Mouse (Mus musculus) liver, embryonic 14.5 days (tissue): Measurements from ENCODE around the gene Rad51b. TPM values are rescaled to one million over a fixed set of nuclear protein-coding genes. Genes with fewer than 3 reads are reported as not detected.

Experiments used
- ATAC-seq: fragments of 200-750 bp; cut with Nextera tagmentation; 2 replicates; pipeline ENCODE4 v1.8.0; 2017; ENCODE audit warnings: moderate number of reproducible peaks, mild to moderate bottlenecking, moderate library complexity; ENCODE audit not compliant: insufficient read depth
- DNase-seq, 3 experiments: peaks; one replicate each; pipeline ENCODE4 v3.0.0-alpha.2; 2012 to 2013; ENCODE audit warnings: low read depth in 3 of 3, low spot score in 3 of 3
- H3K27ac ChIP-seq: fragments of 300-500 bp; sonication (generic); 2 replicates; pipeline ENCODE4 v1.5.1; 2014; ENCODE audit warnings: moderate library complexity, mild to moderate bottlenecking, control low read depth, inconsistent platforms
- H3K27me3 ChIP-seq: fragments of 300-500 bp; sonication (generic); 2 replicates; pipeline ENCODE4 v1.6.1; 2014; ENCODE audit warnings: mild to moderate bottlenecking, low read length, moderate library complexity; ENCODE audit not compliant: control insufficient read depth, insufficient read depth
- H3K36me3 ChIP-seq: fragments of 300-500 bp; sonication (generic); replicated peaks from 2 replicates; pipeline ENCODE4 v1.6.1; 2014; ENCODE audit warnings: low read depth; ENCODE audit not compliant: control insufficient read depth, insufficient read depth
- H3K4me1 ChIP-seq, 2 experiments: fragments of 200-500 bp in 1 of 2; fragments of 300-500 bp in 1 of 2; sonication (generic) in 1 of 2; replicated peaks; 2 replicates each; pipeline ENCODE4 v1.6.1; 2012 to 2014; ENCODE audit warnings: antibody characterized with exemption in 1 of 2, inconsistent platforms in 1 of 2, low read length in 1 of 2; ENCODE audit not compliant: control insufficient read depth in 2 of 2, insufficient read depth in 2 of 2
- H3K4me2 ChIP-seq: fragments of 300-500 bp; sonication (generic); 2 replicates; pipeline ENCODE4 v1.6.1; 2014; ENCODE audit warnings: low read depth, mild to moderate bottlenecking, control low read depth, moderate library complexity
- H3K4me3 ChIP-seq, 2 experiments: fragments of 200-500 bp in 1 of 2; fragments of 300-500 bp in 1 of 2; sonication (generic) in 1 of 2; 2 replicates each; pipeline ENCODE4 v1.5.1; 2012 to 2014; ENCODE audit warnings: low read depth in 2 of 2, low read length in 2 of 2, mild to moderate bottlenecking in 2 of 2, control low read depth in 1 of 2, inconsistent platforms in 1 of 2, moderate library complexity in 1 of 2; ENCODE audit not compliant: insufficient read depth in 1 of 2
- H3K9ac ChIP-seq: fragments of 300-500 bp; sonication (generic); replicated peaks from 2 replicates; pipeline ENCODE4 v1.6.1; 2014; ENCODE audit warnings: mild to moderate bottlenecking, control low read depth, moderate library complexity
- H3K9me3 ChIP-seq: fragments of 300-500 bp; sonication (generic); 2 replicates; pipeline ENCODE4 v1.6.1; 2016; ENCODE audit warnings: low read length, mixed read lengths; ENCODE audit not compliant: control insufficient read depth
- CTCF ChIP-seq: IDR thresholded peaks from 2 replicates; pipeline ENCODE4 v1.5.1; 2016; ENCODE audit warnings: antibody characterized with exemption, low read depth, control low read depth
- EP300 ChIP-seq: IDR thresholded peaks from 2 replicates; pipeline ENCODE4 v1.6.1; 2016; ENCODE audit warnings: antibody characterized with exemption, low read depth
- WGBS: fragments of 180-500 bp; shearing (Covaris S2); extraction: QIAGEN DNeasy Blood & Tissue Kit; methylation state at CpG from one replicate; pipeline ENCODE4 v1.1.7; 2014; ENCODE audit not compliant: insufficient replicate concordance; 5-methylcytosine and 5-hydroxymethylcytosine counted together
- polyA plus RNA-seq, 2 experiments: library from polyadenylated mRNA; depleted of rRNA in 1 of 2; stranded (reverse) in 1 of 2; unstranded in 1 of 2; fragments of >200 nt; fragmentation: Nextera tagmentation in 1 of 2; extraction: Ambion mirVana in 1 of 2; gene quantifications; 2 replicates each; pipeline versions ENCODE4 v1.2.1 to v1.2.3; 2012 to 2014

Rad51b gene
- polyA plus RNA-seq, 2 experiments = 2.3 to 5.1 TPM

DNA sequence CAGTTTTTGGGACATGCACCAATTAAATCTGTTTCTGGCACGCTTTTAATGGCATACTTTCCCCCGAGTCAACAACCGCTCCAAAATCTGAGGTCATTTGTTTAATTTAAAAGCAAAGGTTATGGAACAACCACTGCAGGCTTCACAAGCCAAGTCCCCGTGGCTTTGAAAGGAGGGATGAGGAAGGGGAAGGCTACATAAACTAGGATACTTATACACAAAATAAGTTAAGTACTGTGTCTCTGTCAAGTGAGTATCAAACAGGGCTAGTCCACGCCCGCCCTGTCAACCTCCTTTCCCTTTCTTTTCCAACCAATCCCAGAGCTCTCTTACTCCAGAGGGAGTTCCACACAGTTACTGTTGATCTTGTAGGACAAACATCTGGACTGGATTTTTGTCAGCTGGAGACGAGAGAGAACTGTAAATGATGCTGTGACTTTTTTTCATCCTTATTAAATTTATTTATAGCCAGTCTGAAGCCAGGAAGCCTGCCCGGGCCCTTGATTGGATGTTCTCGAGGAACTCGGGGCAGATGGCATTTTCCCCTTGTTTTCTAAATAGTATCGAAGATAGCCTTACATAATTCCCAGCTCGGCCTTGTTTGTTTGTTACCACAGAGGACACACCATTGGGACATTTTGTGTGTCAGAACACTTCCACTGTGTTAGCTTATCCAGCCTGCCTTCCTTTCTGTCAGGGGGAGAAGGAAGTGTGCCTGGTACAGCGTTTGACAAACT, 378.5 kb downstream of the Rad51b start:
- WGBS = 70% methylated on average over 13 of the region's 13 CpGs
- Histone ChIP-seq H3K27ac (no peak overlapping the region), H3K27me3 (no peaks in the 10 kb centered on the region), H3K9me3 (no peaks in the 10 kb centered on the region), H3K4me3 (no peak overlapping the region), H3K9ac (no peak overlapping the region), H3K36me3 (no peaks in the 10 kb centered on the region), H3K4me2 (no peak overlapping the region), H3K4me1 (peaks cover 0 to 18% of the 10 kb centered on the region in 2 experiments; a peak in 2 of 4 replicates)
- no peak for DNase-seq
- TF ChIP-seq CTCF = no peak
- no peak for TF ChIP-seq EP300
- ATAC-seq = no peak

DNA sequence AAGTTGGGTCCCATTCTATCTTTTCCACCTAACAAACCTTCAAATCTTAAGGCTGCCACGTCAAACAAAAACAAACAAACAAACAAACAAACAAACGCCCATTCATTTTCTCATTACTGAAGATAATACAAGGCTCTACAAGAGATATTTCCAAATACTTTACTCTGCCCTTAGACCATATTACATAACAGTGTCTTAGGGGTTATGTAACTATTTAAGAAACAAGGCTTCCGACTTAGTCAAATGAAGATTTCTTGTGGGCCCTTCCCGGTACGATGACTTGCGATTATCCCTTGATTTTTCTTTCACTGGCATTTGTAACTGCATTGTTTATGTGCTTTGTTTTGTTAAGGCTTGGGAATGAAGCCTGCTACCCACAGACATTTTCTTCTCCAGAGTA, 379.2 kb downstream of the Rad51b start:
- H3K4me2 ChIP-seq = no peak overlapping the region
- no peak overlapping the region for H3K4me3 ChIP-seq
- TF ChIP-seq EP300 = no peak
- TF ChIP-seq CTCF = no peak
- H3K9me3 ChIP-seq = no peaks in the 10 kb centered on the region
- no peak overlapping the region for H3K27ac ChIP-seq
- WGBS = 70% methylated on average over 6 of the region's 6 CpGs
- peaks cover 0 to 18% of the 10 kb centered on the region in 2 experiments; a peak in 2 of 4 replicates for H3K4me1 ChIP-seq
- ATAC-seq (no peak), DNase-seq (no peak)
- no peaks in the 10 kb centered on the region for H3K27me3 ChIP-seq
- H3K36me3 ChIP-seq = no peaks in the 10 kb centered on the region
- H3K9ac ChIP-seq = no peak overlapping the region

DNA sequence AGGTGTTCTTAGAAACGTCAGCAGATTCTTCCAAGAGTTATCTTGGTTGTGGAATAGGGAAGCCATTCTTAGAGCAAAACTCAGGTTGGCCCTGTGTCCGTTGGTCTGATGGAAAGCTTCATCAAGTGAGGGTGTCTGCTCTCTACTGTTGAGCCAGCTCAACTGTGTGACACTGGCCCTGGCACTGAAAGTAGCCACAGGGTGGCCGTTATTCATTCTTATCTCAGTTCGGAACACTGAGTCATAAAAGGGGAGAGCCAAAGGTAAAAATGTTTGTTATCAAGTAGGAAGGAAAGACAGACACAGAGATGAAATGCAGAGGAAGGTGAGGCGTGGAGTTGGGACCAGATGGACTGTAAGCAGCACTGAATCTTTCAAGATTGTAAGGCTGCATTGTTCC, 379.8 kb downstream of the Rad51b start:
- Histone ChIP-seq H3K36me3 (no peaks in the 10 kb centered on the region), H3K9me3 (no peaks in the 10 kb centered on the region), H3K9ac (no peak overlapping the region), H3K27ac (no peak overlapping the region), H3K4me2 (no peak overlapping the region), H3K4me3 (no peak overlapping the region), H3K4me1 (peaks cover 0 to 18% of the 10 kb centered on the region in 2 experiments; a peak in 2 of 4 replicates), H3K27me3 (no peaks in the 10 kb centered on the region)
- ATAC-seq (no peak), DNase-seq (no peak)
- WGBS = 30% methylated on average over 5 of the region's 5 CpGs
- TF ChIP-seq CTCF (no peak), EP300 (no peak)

DNA sequence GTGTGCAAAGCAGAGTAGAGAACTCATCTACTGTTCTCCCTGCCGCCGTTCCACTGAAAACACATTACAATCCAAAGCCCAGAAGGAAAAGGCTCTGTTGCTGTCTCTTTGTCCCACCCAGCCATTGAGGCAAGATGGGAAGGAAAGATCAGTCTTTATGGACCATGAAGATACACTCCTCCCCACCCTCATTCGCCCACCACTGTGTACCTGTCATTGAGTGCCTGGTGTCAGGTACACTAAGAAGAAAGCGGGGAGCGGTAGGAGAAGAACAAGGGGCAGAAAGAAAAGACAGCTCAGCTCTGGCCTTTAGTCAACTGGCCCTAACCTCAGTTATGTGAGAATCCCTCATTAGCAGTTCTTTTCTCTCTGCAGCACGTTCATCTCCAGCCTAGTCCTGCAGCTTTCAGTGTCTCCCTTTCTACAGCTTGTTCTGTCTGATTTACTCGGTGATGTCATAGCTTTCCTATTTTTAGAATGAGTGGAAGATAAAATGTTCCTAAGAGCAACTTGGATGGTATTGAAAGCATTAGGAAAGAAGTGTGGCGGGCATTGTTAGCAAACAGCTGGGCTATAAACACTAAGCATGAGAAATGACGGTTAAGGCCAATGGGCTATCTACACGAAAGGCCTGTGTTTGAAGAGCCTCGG, 382.3 kb downstream of the Rad51b start:
- DNase-seq (no peak), ATAC-seq (no peak)
- no peak overlapping the region for H3K9ac ChIP-seq
- H3K9me3 ChIP-seq = no peaks in the 10 kb centered on the region
- no peaks in the 10 kb centered on the region for H3K27me3 ChIP-seq
- WGBS = 73% methylated on average over 11 of the region's 11 CpGs
- H3K4me1 ChIP-seq = peaks cover 0 to 21% of the 10 kb centered on the region in 2 experiments; a peak in 2 of 4 replicates
- H3K27ac ChIP-seq = no peak overlapping the region
- H3K4me2 ChIP-seq = no peak overlapping the region
- TF ChIP-seq CTCF (no peak), EP300 (no peak)
- H3K4me3 ChIP-seq = no peak overlapping the region
- H3K36me3 ChIP-seq = no peaks in the 10 kb centered on the region

DNA sequence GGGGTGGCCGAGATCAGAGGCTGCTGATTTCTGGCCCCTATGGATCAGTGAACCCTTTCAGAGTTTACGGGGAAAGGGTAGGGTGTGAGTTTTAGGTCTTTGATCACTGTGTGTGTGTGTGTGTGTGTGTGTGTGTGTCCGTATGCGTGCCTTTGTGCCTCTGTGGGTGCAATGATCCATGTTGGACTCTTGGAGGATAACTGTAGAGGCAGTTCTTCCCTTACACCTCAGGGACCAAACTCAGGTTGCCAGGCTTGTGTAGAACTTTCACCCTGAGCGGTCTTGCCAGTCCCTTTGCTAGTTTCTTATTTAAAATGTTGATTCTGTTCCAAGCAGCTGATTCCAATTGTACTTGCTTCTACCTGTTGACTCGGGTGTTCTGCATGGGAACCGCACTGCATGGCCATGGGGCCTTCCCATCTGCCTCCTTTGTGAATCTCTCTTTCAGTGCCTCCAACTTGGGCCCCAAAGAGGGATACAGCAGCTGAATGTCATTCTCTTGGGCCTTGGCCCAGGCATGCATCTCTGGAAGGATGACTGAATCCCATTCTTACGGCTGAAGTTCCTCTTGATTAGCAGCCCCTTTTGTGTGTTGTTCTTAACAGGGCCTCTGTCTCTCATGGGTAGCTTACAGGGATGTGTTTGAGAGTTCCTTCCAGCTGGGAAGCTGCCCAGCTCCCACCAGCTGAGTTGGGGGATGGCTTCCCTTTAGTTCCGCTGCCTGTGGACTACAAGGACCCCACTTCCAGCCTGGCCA, 383.0 kb downstream of the Rad51b start:
- H3K4me1 ChIP-seq = peaks cover 0 to 15% of the 10 kb centered on the region in 2 experiments; a peak in 2 of 4 replicates
- DNase-seq (no peak), ATAC-seq (no peak)
- H3K27me3 ChIP-seq = no peaks in the 10 kb centered on the region
- no peak overlapping the region for H3K4me3 ChIP-seq
- H3K9ac ChIP-seq = no peak overlapping the region
- no peak overlapping the region for H3K4me2 ChIP-seq
- no peaks in the 10 kb centered on the region for H3K36me3 ChIP-seq
- H3K27ac ChIP-seq = no peak overlapping the region
- no peak for TF ChIP-seq EP300
- WGBS = 74% methylated on average over 9 of the region's 9 CpGs
- no peaks in the 10 kb centered on the region for H3K9me3 ChIP-seq
